Mouse (Mus musculus) liver, embryonic 14.5 days (tissue): ENCODE data around the gene Atp4b. TPM values are rescaled to one million over a fixed set of nuclear protein-coding genes. Genes with fewer than 3 reads are reported as not detected.
A peak's percentile ranks its signal among the peaks of the same experiment; 100 is the strongest.

ENCODE experiments used
- ATAC-seq: fragments of 200-750 bp; cut with Nextera tagmentation; 2 replicates; pipeline ENCODE4 v1.8.0; 2017; ENCODE audit warnings: moderate number of reproducible peaks, mild to moderate bottlenecking, moderate library complexity; ENCODE audit not compliant: insufficient read depth
- DNase-seq, 3 experiments: peaks; one replicate each; pipeline ENCODE4 v3.0.0-alpha.2; 2012 to 2013; ENCODE audit warnings: low read depth in 3 of 3, low spot score in 3 of 3
- H3K27ac ChIP-seq: fragments of 300-500 bp; sonication (generic); 2 replicates; pipeline ENCODE4 v1.5.1; 2014; ENCODE audit warnings: moderate library complexity, mild to moderate bottlenecking, control low read depth, inconsistent platforms
- H3K27me3 ChIP-seq: fragments of 300-500 bp; sonication (generic); 2 replicates; pipeline ENCODE4 v1.6.1; 2014; ENCODE audit warnings: mild to moderate bottlenecking, low read length, moderate library complexity; ENCODE audit not compliant: control insufficient read depth, insufficient read depth
- H3K36me3 ChIP-seq: fragments of 300-500 bp; sonication (generic); replicated peaks from 2 replicates; pipeline ENCODE4 v1.6.1; 2014; ENCODE audit warnings: low read depth; ENCODE audit not compliant: control insufficient read depth, insufficient read depth
- H3K4me1 ChIP-seq, 2 experiments: fragments of 200-500 bp in 1 of 2; fragments of 300-500 bp in 1 of 2; sonication (generic) in 1 of 2; replicated peaks; 2 replicates each; pipeline ENCODE4 v1.6.1; 2012 to 2014; ENCODE audit warnings: antibody characterized with exemption in 1 of 2, inconsistent platforms in 1 of 2, low read length in 1 of 2; ENCODE audit not compliant: control insufficient read depth in 2 of 2, insufficient read depth in 2 of 2
- H3K4me2 ChIP-seq: fragments of 300-500 bp; sonication (generic); 2 replicates; pipeline ENCODE4 v1.6.1; 2014; ENCODE audit warnings: low read depth, mild to moderate bottlenecking, control low read depth, moderate library complexity
- H3K4me3 ChIP-seq, 2 experiments: fragments of 200-500 bp in 1 of 2; fragments of 300-500 bp in 1 of 2; sonication (generic) in 1 of 2; 2 replicates each; pipeline ENCODE4 v1.5.1; 2012 to 2014; ENCODE audit warnings: low read depth in 2 of 2, low read length in 2 of 2, mild to moderate bottlenecking in 2 of 2, control low read depth in 1 of 2, inconsistent platforms in 1 of 2, moderate library complexity in 1 of 2; ENCODE audit not compliant: insufficient read depth in 1 of 2
- H3K9ac ChIP-seq: fragments of 300-500 bp; sonication (generic); replicated peaks from 2 replicates; pipeline ENCODE4 v1.6.1; 2014; ENCODE audit warnings: mild to moderate bottlenecking, control low read depth, moderate library complexity
- H3K9me3 ChIP-seq: fragments of 300-500 bp; sonication (generic); 2 replicates; pipeline ENCODE4 v1.6.1; 2016; ENCODE audit warnings: low read length, mixed read lengths; ENCODE audit not compliant: control insufficient read depth
- CTCF ChIP-seq: IDR thresholded peaks from 2 replicates; pipeline ENCODE4 v1.5.1; 2016; ENCODE audit warnings: antibody characterized with exemption, low read depth, control low read depth
- EP300 ChIP-seq: IDR thresholded peaks from 2 replicates; pipeline ENCODE4 v1.6.1; 2016; ENCODE audit warnings: antibody characterized with exemption, low read depth
- WGBS: fragments of 180-500 bp; shearing (Covaris S2); extraction: QIAGEN DNeasy Blood & Tissue Kit; methylation state at CpG from one replicate; pipeline ENCODE4 v1.1.7; 2014; ENCODE audit not compliant: insufficient replicate concordance; 5-methylcytosine and 5-hydroxymethylcytosine counted together
- polyA plus RNA-seq, 2 experiments: library from polyadenylated mRNA; depleted of rRNA in 1 of 2; stranded (reverse) in 1 of 2; unstranded in 1 of 2; fragments of >200 nt; fragmentation: Nextera tagmentation in 1 of 2; extraction: Ambion mirVana in 1 of 2; gene quantifications; 2 replicates each; pipeline versions ENCODE4 v1.2.1 to v1.2.3; 2012 to 2014

The Atp4b gene
- polyA plus RNA-seq, 2 experiments, result not detected

DNA sequence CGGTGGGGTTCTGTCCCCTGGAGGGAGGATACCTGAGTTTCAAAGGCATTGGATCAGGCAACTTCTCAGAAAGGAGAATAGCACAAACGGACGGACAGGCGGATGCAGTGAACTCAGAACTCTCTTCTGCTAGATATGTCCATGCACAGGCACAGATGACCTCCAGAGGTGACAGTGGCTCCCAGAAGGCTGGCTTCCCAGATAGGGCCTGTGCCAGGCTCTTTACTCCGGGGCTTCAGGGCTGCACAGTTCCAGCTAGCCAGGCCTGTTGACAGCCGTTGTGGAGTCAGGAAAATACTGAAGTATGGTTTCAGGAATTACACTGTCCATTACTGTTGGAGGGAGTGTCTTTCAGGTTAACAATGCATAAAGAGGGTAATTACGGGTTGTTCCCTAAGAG, 46.6 kb downstream of the Atp4b start:
- H3K4me2 ChIP-seq, result no peak overlapping the region
- no peak overlapping the region for H3K9ac ChIP-seq
- H3K27ac ChIP-seq, result no peak overlapping the region
- peaks cover 22 to 46% of the 10 kb centered on the region in 2 experiments for H3K4me1 ChIP-seq
- ATAC-seq (no peak), DNase-seq (no peak)
- 79% methylated on average over 7 of the region's 7 CpGs for WGBS
- H3K27me3 ChIP-seq, result no peaks in the 10 kb centered on the region
- no peak overlapping the region for H3K4me3 ChIP-seq
- H3K36me3 ChIP-seq, result peaks cover 72% of the 10 kb centered on the region
- H3K9me3 ChIP-seq, result no peaks in the 10 kb centered on the region
- TF ChIP-seq CTCF, result no peak

DNA sequence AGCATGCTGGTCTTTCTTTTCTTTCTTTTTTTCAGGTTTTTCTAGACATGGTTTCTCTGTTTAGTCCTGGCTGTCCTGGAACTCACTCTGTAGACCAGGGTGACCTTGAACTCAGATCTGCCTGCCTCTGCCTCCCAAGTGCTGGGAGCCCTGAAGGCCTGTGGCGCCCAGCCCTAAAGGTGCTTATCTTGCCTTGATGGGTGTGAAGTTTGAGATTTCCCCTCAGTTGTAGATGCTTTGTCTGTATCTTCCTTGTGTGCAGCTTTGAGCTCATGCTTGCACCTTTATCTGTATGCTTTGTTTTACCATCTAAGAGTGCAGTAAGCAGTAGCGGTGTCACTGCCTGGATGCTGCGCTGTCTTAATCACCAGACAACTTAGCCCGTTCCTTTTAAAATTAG, 53.5 kb downstream of the Atp4b start:
- no peak overlapping the region for H3K9ac ChIP-seq
- no peak overlapping the region for H3K4me2 ChIP-seq
- DNase-seq (no peak), ATAC-seq (no peak)
- 50% methylated on average over 4 of the region's 4 CpGs for WGBS
- H3K27me3 ChIP-seq, result no peaks in the 10 kb centered on the region
- peaks cover 53% of the 10 kb centered on the region for H3K36me3 ChIP-seq
- H3K27ac ChIP-seq, result no peak overlapping the region
- no peaks in the 10 kb centered on the region for H3K9me3 ChIP-seq
- H3K4me3 ChIP-seq, result no peak overlapping the region
- TF ChIP-seq EP300, result 0 out of 2 replicates have a peak, but pooled peaks have one; percentile 17
- TF ChIP-seq CTCF, result no peak
- H3K4me1 ChIP-seq, result peaks cover 11 to 26% of the 10 kb centered on the region in 2 experiments

DNA sequence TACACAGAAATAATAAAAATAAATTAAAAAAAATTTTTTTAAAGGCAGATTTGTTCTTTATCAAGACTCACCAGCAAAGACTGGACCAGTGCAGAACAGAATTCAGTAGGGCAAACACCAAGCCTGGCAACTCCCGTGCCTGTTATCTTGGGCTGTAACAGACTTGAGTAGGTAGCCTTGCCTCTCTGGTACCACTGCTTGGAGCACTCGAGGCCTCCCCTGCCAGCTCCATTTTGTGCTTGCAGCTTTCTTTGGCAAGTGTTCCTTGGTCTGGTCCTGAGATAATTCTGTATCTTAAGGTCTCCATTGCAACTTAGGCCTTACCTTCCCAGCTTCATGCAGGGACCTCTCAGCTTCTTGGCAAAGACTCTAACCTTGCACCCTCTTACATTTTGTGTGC, 54.3 kb downstream of the Atp4b start:
- Histone ChIP-seq H3K4me2 (no peak overlapping the region), H3K9me3 (no peaks in the 10 kb centered on the region), H3K9ac (no peak overlapping the region), H3K36me3 (peaks cover 45% of the 10 kb centered on the region), H3K4me3 (no peak overlapping the region), H3K4me1 (peaks cover 14 to 32% of the 10 kb centered on the region in 2 experiments), H3K27ac (no peak overlapping the region), H3K27me3 (no peaks in the 10 kb centered on the region)
- no peak for DNase-seq
- no peak for ATAC-seq
- WGBS, result 16% methylated on average over 2 of the region's 2 CpGs
- no peak for TF ChIP-seq CTCF
- no peak for TF ChIP-seq EP300

DNA sequence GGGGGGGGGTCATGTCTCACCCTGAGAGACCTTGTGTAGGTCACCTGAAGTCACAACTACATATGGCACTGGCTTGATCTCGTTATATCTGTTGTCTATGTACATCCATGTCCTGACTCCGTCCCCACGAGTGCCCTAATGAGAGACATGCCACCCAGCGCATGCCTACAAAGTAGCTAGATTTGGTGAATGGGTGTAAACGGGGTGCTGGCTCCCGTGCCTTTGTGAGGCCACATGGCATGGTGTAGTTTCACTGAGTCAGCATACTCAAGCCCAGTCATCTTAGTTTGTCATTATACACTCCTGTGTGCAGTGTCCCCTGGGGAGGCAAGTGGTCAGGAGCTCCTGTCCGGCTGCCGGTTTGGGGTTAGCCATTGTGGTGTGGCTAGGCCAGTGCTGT, 56.0 kb downstream of the Atp4b start:
- TF ChIP-seq CTCF (no peak), EP300 (no peak)
- no peak for ATAC-seq
- no peak overlapping the region; the same call in 1 of the 2 replicates for H3K27ac ChIP-seq
- H3K27me3 ChIP-seq, result no peaks in the 10 kb centered on the region
- H3K9ac ChIP-seq, result peak overlapping the region; percentile 98; the same call in 1 of the 2 replicates
- no peak for DNase-seq
- H3K4me1 ChIP-seq, result peaks cover 14 to 32% of the 10 kb centered on the region in 2 experiments
- H3K4me2 ChIP-seq, result peak overlapping the region; percentile 87
- 66% methylated on average over 8 of the region's 8 CpGs for whole genome bisulfite sequencing
- peak overlapping the region; percentile 26 to 91 for H3K4me3 ChIP-seq
- H3K9me3 ChIP-seq, result no peaks in the 10 kb centered on the region
- peaks cover 30% of the 10 kb centered on the region for H3K36me3 ChIP-seq

DNA sequence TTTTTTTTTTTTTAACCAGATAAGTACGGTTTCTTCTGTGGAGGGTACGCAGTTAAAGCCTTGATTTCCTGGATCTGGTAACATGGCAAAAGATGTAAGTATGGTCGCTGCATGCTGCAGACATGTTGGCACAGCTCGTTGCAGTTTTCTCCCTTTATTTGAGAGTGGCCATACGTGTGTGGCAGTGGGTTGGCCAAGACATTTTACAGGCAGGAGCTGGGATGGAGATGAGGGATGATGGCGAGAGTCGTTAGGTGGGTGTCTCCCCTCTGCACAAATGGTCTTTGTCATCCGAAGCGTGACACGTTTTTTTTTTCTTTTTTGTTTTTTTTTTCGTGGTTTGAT, 57.0 kb downstream of the Atp4b start:
- Histone ChIP-seq H3K4me1 (peaks cover 14 to 32% of the 10 kb centered on the region in 2 experiments), H3K4me3 (peak overlapping the region; percentile 72 to 91), H3K27ac (no peak overlapping the region), H3K9me3 (no peaks in the 10 kb centered on the region), H3K27me3 (no peaks in the 10 kb centered on the region), H3K9ac (peak overlapping the region; percentile 98), H3K4me2 (peak overlapping the region; percentile 87), H3K36me3 (peaks cover 30% of the 10 kb centered on the region)
- no peak for ATAC-seq
- DNase-seq, result no peak
- TF ChIP-seq EP300, result no peak
- TF ChIP-seq CTCF, result no peak
- WGBS, result 6% methylated on average over 11 of the region's 11 CpGs
